Mouse (Mus musculus): Measurements from ENCODE around the gene Slc44a1. TPM values are rescaled to one million over a fixed set of nuclear protein-coding genes. Genes with fewer than 3 reads are reported as not detected.

Gene Slc44a1
- polyA plus RNA-seq, 1 experiment from 2014 or later = 51.5 TPM

GRCm38 (mm10) chr4:53575558-53575957 is 135.3 kb downstream of the Slc44a1 start:
- no peaks in the 10 kb centered on the region for H3K9me3 ChIP-seq (ENCODE audit: low read depth, low read length)
- H3K27me3 ChIP-seq (ENCODE audit: insufficient read depth, low read length) = no peaks in the 10 kb centered on the region
- H3K4me3 ChIP-seq (ENCODE audit: low read depth, low read length) = no peak overlapping the region
- H3K4me2 ChIP-seq = no peak overlapping the region
- no peak overlapping the region for H3K27ac ChIP-seq (ENCODE audit: low read depth)
- no peak for ATAC-seq (ENCODE audit: insufficient read depth)
- no peaks in the 10 kb centered on the region for H3K36me3 ChIP-seq (ENCODE audit: insufficient read depth)
- no peak overlapping the region for H3K9ac ChIP-seq
- TF ChIP-seq CTCF (IDR thresholded peaks at IDR 0.05; ENCODE audit: low read depth) = no peak
- no peaks in the 10 kb centered on the region for H3K4me1 ChIP-seq (ENCODE audit: insufficient read depth)
- DNase-seq = no peak
- WGBS = 71% methylated on average over 2 of the region's 2 CpGs

- ATAC-seq (ENCODE audit: insufficient read depth) = no peak
- H3K27me3 ChIP-seq (ENCODE audit: insufficient read depth, low read length) = no peaks in the 10 kb centered on the region
- no peak overlapping the region for H3K4me2 ChIP-seq
- H3K36me3 ChIP-seq (ENCODE audit: insufficient read depth) = no peaks in the 10 kb centered on the region
- H3K4me1 ChIP-seq (ENCODE audit: insufficient read depth) = no peaks in the 10 kb centered on the region
- H3K9me3 ChIP-seq (ENCODE audit: low read depth, low read length) = no peaks in the 10 kb centered on the region
- H3K4me3 ChIP-seq (ENCODE audit: low read depth, low read length) = no peak overlapping the region
- no peak for TF ChIP-seq CTCF (IDR thresholded peaks at IDR 0.05; ENCODE audit: low read depth)
- H3K27ac ChIP-seq (ENCODE audit: low read depth) = no peak overlapping the region
- H3K9ac ChIP-seq = no peak overlapping the region
- DNase-seq = no peak
Measured at GRCm38 (mm10) chr4:53587676-53588075, 147.5 kb downstream of the Slc44a1 start.

- no peak for TF ChIP-seq CTCF (IDR thresholded peaks at IDR 0.05; ENCODE audit: low read depth)
- H3K27me3 ChIP-seq (ENCODE audit: insufficient read depth, low read length) = no peaks in the 10 kb centered on the region
- H3K27ac ChIP-seq (ENCODE audit: low read depth) = no peak overlapping the region
- 70% methylated on average over 1 of the region's 1 CpGs for WGBS
- H3K36me3 ChIP-seq (ENCODE audit: insufficient read depth) = no peaks in the 10 kb centered on the region
- no peak for DNase-seq
- ATAC-seq (ENCODE audit: insufficient read depth) = no peak
- H3K4me1 ChIP-seq (ENCODE audit: insufficient read depth) = no peaks in the 10 kb centered on the region
- no peaks in the 10 kb centered on the region for H3K9me3 ChIP-seq (ENCODE audit: low read depth, low read length)
- no peak overlapping the region for H3K9ac ChIP-seq
- no peak overlapping the region for H3K4me2 ChIP-seq
- H3K4me3 ChIP-seq (ENCODE audit: low read depth, low read length) = no peak overlapping the region
Measured at GRCm38 (mm10) chr4:53588936-53589335, 148.7 kb downstream of the Slc44a1 start.

- no peak for TF ChIP-seq CTCF (IDR thresholded peaks at IDR 0.05; ENCODE audit: low read depth)
- Histone ChIP-seq H3K27ac (ENCODE audit: low read depth) (no peak overlapping the region), H3K9ac (no peak overlapping the region), H3K4me2 (no peak overlapping the region), H3K4me3 (ENCODE audit: low read depth, low read length) (no peak overlapping the region), H3K4me1 (ENCODE audit: insufficient read depth) (no peaks in the 10 kb centered on the region), H3K27me3 (ENCODE audit: insufficient read depth, low read length) (no peaks in the 10 kb centered on the region), H3K9me3 (ENCODE audit: low read depth, low read length) (no peaks in the 10 kb centered on the region), H3K36me3 (ENCODE audit: insufficient read depth) (no peaks in the 10 kb centered on the region)
- DNase-seq = no peak
- 84% methylated on average over 4 of the region's 4 CpGs for WGBS
- no peak for ATAC-seq (ENCODE audit: insufficient read depth)
Measured at GRCm38 (mm10) chr4:53589466-53589865, 149.3 kb downstream of the Slc44a1 start.

- no peak overlapping the region for H3K4me3 ChIP-seq (ENCODE audit: low read depth, low read length)
- no peak for ATAC-seq (ENCODE audit: insufficient read depth)
- 62% methylated on average over 4 of the region's 4 CpGs for WGBS
Measured at GRCm38 (mm10) chr4:53590163-53590562, 149.9 kb downstream of the Slc44a1 start.

GRCm38 (mm10) chr4:53590691-53591447 is 150.7 kb downstream of the Slc44a1 start:
- H3K36me3 ChIP-seq (ENCODE audit: insufficient read depth) = no peaks in the 10 kb centered on the region
- H3K4me2 ChIP-seq = no peak overlapping the region
- H3K27me3 ChIP-seq (ENCODE audit: insufficient read depth, low read length) = no peaks in the 10 kb centered on the region
- no peak overlapping the region for H3K9ac ChIP-seq
- 76% methylated on average over 7 of the region's 7 CpGs for WGBS
- no peak overlapping the region for H3K27ac ChIP-seq (ENCODE audit: low read depth)
- no peak overlapping the region for H3K4me3 ChIP-seq (ENCODE audit: low read depth, low read length)
- ATAC-seq (ENCODE audit: insufficient read depth) (no peak), DNase-seq (no peak)
- no peak for TF ChIP-seq CTCF (IDR thresholded peaks at IDR 0.05; ENCODE audit: low read depth)
- no peaks in the 10 kb centered on the region for H3K4me1 ChIP-seq (ENCODE audit: insufficient read depth)
- no peaks in the 10 kb centered on the region for H3K9me3 ChIP-seq (ENCODE audit: low read depth, low read length)

More at GRCm38 (mm10) chr4:53590163-53590562, 149.9 kb downstream of the Slc44a1 start:
- TF ChIP-seq CTCF (IDR thresholded peaks at IDR 0.05; ENCODE audit: low read depth) = no peak
- Histone ChIP-seq H3K36me3 (ENCODE audit: insufficient read depth) (no peaks in the 10 kb centered on the region), H3K4me1 (ENCODE audit: insufficient read depth) (no peaks in the 10 kb centered on the region), H3K27me3 (ENCODE audit: insufficient read depth, low read length) (no peaks in the 10 kb centered on the region), H3K9ac (no peak overlapping the region), H3K9me3 (ENCODE audit: low read depth, low read length) (no peaks in the 10 kb centered on the region), H3K27ac (ENCODE audit: low read depth) (no peak overlapping the region), H3K4me2 (no peak overlapping the region)
- no peak for DNase-seq

GRCm38 (mm10) chr4:53591536-53591935 is 151.3 kb downstream of the Slc44a1 start:
- TF ChIP-seq CTCF (IDR thresholded peaks at IDR 0.05; ENCODE audit: low read depth) = no peak

More at GRCm38 (mm10) chr4:53591536-53591935, 151.3 kb downstream of the Slc44a1 start:
- Histone ChIP-seq H3K36me3 (ENCODE audit: insufficient read depth) (no peaks in the 10 kb centered on the region), H3K9ac (no peak overlapping the region), H3K27ac (ENCODE audit: low read depth) (no peak overlapping the region), H3K9me3 (ENCODE audit: low read depth, low read length) (no peaks in the 10 kb centered on the region), H3K4me3 (ENCODE audit: low read depth, low read length) (no peak overlapping the region), H3K27me3 (ENCODE audit: insufficient read depth, low read length) (no peaks in the 10 kb centered on the region), H3K4me1 (ENCODE audit: insufficient read depth) (0 out of 2 replicates have a peak, but pooled peaks cover 4% of the 10 kb centered on the region), H3K4me2 (no peak overlapping the region)
- ATAC-seq (ENCODE audit: insufficient read depth) (no peak), DNase-seq (no peak)
- 87% methylated on average over 11 of the region's 11 CpGs for WGBS
